8 mouse cellular contexts compared by ENCODE assay signal in genomic region chr2:84840016-84840747, GRCm38 (mm10). TPM values are rescaled to one million over a fixed set of nuclear protein-coding genes. Genes with fewer than 3 reads are reported as not detected.
DNase-seq lines count a peak whose midpoint lies in the region; ATAC-seq and TF ChIP-seq lines count a peak whose summit lies in the region.

No protein-coding gene starts in this region.

- H3K79me2 ChIP-seq in C2C12 (ENCODE audit: control insufficient read depth, insufficient read depth) = no peaks in the 10 kb centered on the region

- peaks cover 5% of the 10 kb centered on the region; the same call in 1 of the 2 replicates for H3K4me1 ChIP-seq in forebrain, embryonic 14.5 days (ENCODE audit: control insufficient read depth, insufficient read depth, low read length)
- peaks cover 9% of the 10 kb centered on the region for H3K4me1 ChIP-seq in limb, embryonic 11.5 days (ENCODE audit: control insufficient read depth, insufficient read depth, low read length)
- peaks cover 14% of the 10 kb centered on the region for H3K4me1 ChIP-seq in midbrain, embryonic 11.5 days (ENCODE audit: control insufficient read depth, insufficient read depth, low read length)

- peak overlapping the region; percentile 29 for H3K4me3 ChIP-seq in C2C12 (ENCODE audit: insufficient read depth, poor library complexity, severe bottlenecking)
- H3K4me3 ChIP-seq in forebrain, embryonic 14.5 days (ENCODE audit: low read depth, low read length) = peak overlapping the region; percentile 55
- H3K4me3 ChIP-seq in limb, embryonic 11.5 days (ENCODE audit: low read depth, low read length) = peak overlapping the region; percentile 67
- H3K4me3 ChIP-seq in midbrain, embryonic 11.5 days (ENCODE audit: low read depth, low read length) = peak overlapping the region; percentile 60

- peak overlapping the region; percentile 85 for H3ac ChIP-seq in C2C12 (ENCODE audit: control insufficient read depth, insufficient read length, low read depth)

- DNase-seq in adrenal gland, postnatal 10 days = peak; percentile 72
- peak; percentile 77 for DNase-seq in forebrain, embryonic 14.5 days (ENCODE audit: low spot score)
- DNase-seq in heart, postnatal 4 days = peak; percentile 83
- peak; percentile 90 for DNase-seq in limb, embryonic 11.5 days (ENCODE audit: low spot score)
- DNase-seq in midbrain, embryonic 11.5 days (ENCODE audit: low spot score, missing footprints) = peak; percentile 98
- DNase-seq in splenic B cell, adult 2 months (ENCODE audit: low read depth, low spot score) = peak; percentile 58

- peak; percentile 90 for ATAC-seq in forebrain, embryonic 14.5 days
- peak; percentile 88 for ATAC-seq in limb, embryonic 11.5 days (ENCODE audit: insufficient number of reproducible peaks, low FRiP score, low TSS enrichment, low read depth)
- ATAC-seq in midbrain, embryonic 11.5 days (ENCODE audit: low FRiP score) = peak; percentile 91
- ATAC-seq in monocyte, adult 5-6 weeks (replicated peaks; ENCODE audit: insufficient number of reproducible peaks, low FRiP score, low TSS enrichment, poor library complexity, severe bottlenecking) = no peak; the same call in 1 of the 2 replicates

- H3K79me3 ChIP-seq in C2C12 (ENCODE audit: low read depth) = no peaks in the 10 kb centered on the region

- peak overlapping the region; percentile 48 for H3K27ac ChIP-seq in forebrain, embryonic 14.5 days (ENCODE audit: low read depth, low read length)
- H3K27ac ChIP-seq in limb, embryonic 11.5 days (replicated peaks; ENCODE audit: low read depth, low read length) = peak overlapping the region; percentile 90
- H3K27ac ChIP-seq in midbrain, embryonic 11.5 days (ENCODE audit: low read depth, low read length) = peak overlapping the region; percentile 53; the same call in 1 of the 2 replicates

- no peak for TF ChIP-seq CTCF in C2C12 (IDR thresholded peaks at IDR 0.05; ENCODE audit: control insufficient read depth, insufficient read depth, insufficient read length)

- under 1% methylated on average over 54 of the region's 54 CpGs for WGBS in forebrain, embryonic 14.5 days
- under 1% methylated on average over 54 of the region's 54 CpGs for WGBS in limb, embryonic 11.5 days
- WGBS in midbrain, embryonic 11.5 days = under 1% methylated on average over 54 of the region's 54 CpGs

- no peaks in the 10 kb centered on the region for H3K36me3 ChIP-seq in C2C12 (ENCODE audit: control insufficient read depth, insufficient read depth)
- H3K36me3 ChIP-seq in forebrain, embryonic 14.5 days (ENCODE audit: control insufficient read depth, insufficient read depth, low read length) = no peaks in the 10 kb centered on the region
- H3K36me3 ChIP-seq in limb, embryonic 11.5 days (ENCODE audit: control insufficient read depth, insufficient read depth, low read length) = no peaks in the 10 kb centered on the region; the same call in 1 of the 2 replicates
- H3K36me3 ChIP-seq in midbrain, embryonic 11.5 days (ENCODE audit: control insufficient read depth, insufficient read depth, low read length) = no peaks in the 10 kb centered on the region
- H3K36me3 ChIP-seq in splenic B cell, adult 2 months (ENCODE audit: control insufficient read depth, insufficient read depth, low read length, poor library complexity, severe bottlenecking) = no peaks in the 10 kb centered on the region

- peak overlapping the region; percentile 67 for H3K9ac ChIP-seq in forebrain, embryonic 14.5 days (ENCODE audit: low read length)
- peak overlapping the region; percentile 88 for H3K9ac ChIP-seq in limb, embryonic 11.5 days (ENCODE audit: low read length)
- H3K9ac ChIP-seq in midbrain, embryonic 11.5 days (ENCODE audit: low read length) = peak overlapping the region; percentile 83

- H3K4me2 ChIP-seq in forebrain, embryonic 14.5 days (ENCODE audit: low read length) = peak overlapping the region; percentile 97
- H3K4me2 ChIP-seq in limb, embryonic 11.5 days (ENCODE audit: low read depth, severe bottlenecking) = peak overlapping the region; percentile 91
- H3K4me2 ChIP-seq in midbrain, embryonic 11.5 days = peak overlapping the region; percentile 95

- H3K9me3 ChIP-seq in forebrain, embryonic 14.5 days (replicated peaks; ENCODE audit: control insufficient read depth, low read length) = no peaks in the 10 kb centered on the region
- H3K9me3 ChIP-seq in limb, embryonic 11.5 days (ENCODE audit: control insufficient read depth, low read length) = no peaks in the 10 kb centered on the region
- no peaks in the 10 kb centered on the region for H3K9me3 ChIP-seq in midbrain, embryonic 11.5 days (ENCODE audit: control insufficient read depth, low read length)

- no peaks in the 10 kb centered on the region for H3K27me3 ChIP-seq in C2C12 (ENCODE audit: control insufficient read depth, insufficient read depth, insufficient read length)
- H3K27me3 ChIP-seq in forebrain, embryonic 14.5 days (replicated peaks; ENCODE audit: control insufficient read depth, insufficient read depth, low read length) = peaks cover 12% of the 10 kb centered on the region
- H3K27me3 ChIP-seq in limb, embryonic 11.5 days (ENCODE audit: control insufficient read depth, insufficient read depth, low read length) = no peaks in the 10 kb centered on the region
- H3K27me3 ChIP-seq in midbrain, embryonic 11.5 days (ENCODE audit: control insufficient read depth, insufficient read depth, low read length) = peaks cover 19% of the 10 kb centered on the region
- H3K27me3 ChIP-seq in splenic B cell, adult 2 months (ENCODE audit: control insufficient read depth, insufficient read depth, low read length, poor library complexity, severe bottlenecking) = no peaks in the 10 kb centered on the region

TF ChIP-seq in C2C12, 6 proteins besides CTCF, POLR2A, EP300 and RAD21:
- TF ChIP-seq CEBPB (IDR thresholded peaks at IDR 0.05; ENCODE audit: low read depth) (no peak), MYOD1 (IDR thresholded peaks at IDR 0.05; ENCODE audit: control insufficient read depth, insufficient read length, low read depth) (no peak), MYOG (IDR thresholded peaks at IDR 0.05; ENCODE audit: control insufficient read depth, extremely low read depth, insufficient read length) (no peak), USF1 (IDR thresholded peaks at IDR 0.05; ENCODE audit: low read depth) (no peak), MAX (IDR thresholded peaks at IDR 0.05) (no peak), FOSL1 (IDR thresholded peaks at IDR 0.05; ENCODE audit: insufficient read depth, low read length, poor library complexity, severe bottlenecking) (no peak)

RNA-seq across cellular contexts. Expression of gene Slc43a1, which starts 1.5 kb away (rescaled TPM):
- 6.6 TPM for polyA plus RNA-seq in C2C12 (2012; fragmentation: generic; extraction: Trizol)
- total RNA-seq in adrenal gland, postnatal 10 days (2021) = 1 to 10 TPM; 7.9 to 8.0 TPM
- polyA plus RNA-seq in forebrain, embryonic 14.5 days (2014; fragmentation: Nextera tagmentation; extraction: Ambion mirVana) = 3.4 and 4.0 TPM in 2 replicates
- 1 to 10 TPM; 2.1 to 2.7 TPM for total RNA-seq in heart, postnatal 4 days (2021)
- polyA plus RNA-seq in limb, embryonic 11.5 days (2014; fragmentation: Nextera tagmentation; extraction: Ambion mirVana) = 36.0 and 37.8 TPM in 2 replicates
- 16.3 and 18.6 TPM in 2 replicates for polyA plus RNA-seq in midbrain, embryonic 11.5 days (2014; fragmentation: Nextera tagmentation; extraction: Ambion mirVana)
- total RNA-seq in monocyte, adult 5-6 weeks (2017) = 0.29 to 0.32 TPM in 2 of 3 replicates, not detected in the other

RNA-seq across cellular contexts. Expression of gene Timm10, which starts 13.4 kb away (rescaled TPM):
- polyA plus RNA-seq in C2C12 (2012; fragmentation: generic; extraction: Trizol) = 108 TPM
- total RNA-seq in adrenal gland, postnatal 10 days (2021) = 10 to 100 TPM; 66.0 to 69.7 TPM
- polyA plus RNA-seq in forebrain, embryonic 14.5 days (2014; fragmentation: Nextera tagmentation; extraction: Ambion mirVana) = 70.2 and 90.7 TPM in 2 replicates
- total RNA-seq in heart, postnatal 4 days (2021) = 100 to 1,000 TPM; 107 to 126 TPM
- polyA plus RNA-seq in limb, embryonic 11.5 days (2014; fragmentation: Nextera tagmentation; extraction: Ambion mirVana) = 46.9 and 53.6 TPM in 2 replicates
- polyA plus RNA-seq in midbrain, embryonic 11.5 days (2014; fragmentation: Nextera tagmentation; extraction: Ambion mirVana) = 38.1 and 43.1 TPM in 2 replicates
- 11.3 to 21.0 TPM (median 16.2 TPM) in 3 replicates for total RNA-seq in monocyte, adult 5-6 weeks (2017)

RNA-seq across cellular contexts. Expression of gene Smtnl1, which starts 17.7 kb away (rescaled TPM):
- 0.06 TPM for polyA plus RNA-seq in C2C12 (2012; fragmentation: generic; extraction: Trizol)
- total RNA-seq in adrenal gland, postnatal 10 days (2021) = 10 to 100 TPM in 1 of 2 experiments, 1 to 10 TPM in 1; 3.8 to 21.0 TPM
- not detected in 2 replicates for polyA plus RNA-seq in forebrain, embryonic 14.5 days (2014; fragmentation: Nextera tagmentation; extraction: Ambion mirVana)
- under 1 TPM; 0.14 TPM for total RNA-seq in heart, postnatal 4 days (2021)
- 0.10 and 0.32 TPM in 2 replicates for polyA plus RNA-seq in limb, embryonic 11.5 days (2014; fragmentation: Nextera tagmentation; extraction: Ambion mirVana)
- polyA plus RNA-seq in midbrain, embryonic 11.5 days (2014; fragmentation: Nextera tagmentation; extraction: Ambion mirVana) = 0.15 TPM in 1 of 2 replicates, not detected in the other
- not detected in 3 replicates for total RNA-seq in monocyte, adult 5-6 weeks (2017)

RNA-seq across cellular contexts. Expression of gene Ube2l6, which starts 41.6 kb away (rescaled TPM):
- 16.2 TPM for polyA plus RNA-seq in C2C12 (2012; fragmentation: generic; extraction: Trizol)
- total RNA-seq in adrenal gland, postnatal 10 days (2021) = 10 to 100 TPM; 29.5 to 31.3 TPM
- 21.8 and 23.7 TPM in 2 replicates for polyA plus RNA-seq in forebrain, embryonic 14.5 days (2014; fragmentation: Nextera tagmentation; extraction: Ambion mirVana)
- total RNA-seq in heart, postnatal 4 days (2021) = 10 to 100 TPM; 23.1 to 51.0 TPM
- 21.9 and 23.3 TPM in 2 replicates for polyA plus RNA-seq in limb, embryonic 11.5 days (2014; fragmentation: Nextera tagmentation; extraction: Ambion mirVana)
- polyA plus RNA-seq in midbrain, embryonic 11.5 days (2014; fragmentation: Nextera tagmentation; extraction: Ambion mirVana) = 39.4 and 39.5 TPM in 2 replicates
- total RNA-seq in monocyte, adult 5-6 weeks (2017) = 19.2 to 64.4 TPM (median 43.8 TPM) in 3 replicates

RNA-seq across cellular contexts. Expression of gene Rtn4rl2, which starts 46.3 kb away (rescaled TPM):
- polyA plus RNA-seq in C2C12 (2012; fragmentation: generic; extraction: Trizol) = 0.18 TPM
- 1 to 10 TPM; 1.3 to 2.1 TPM for total RNA-seq in adrenal gland, postnatal 10 days (2021)
- polyA plus RNA-seq in forebrain, embryonic 14.5 days (2014; fragmentation: Nextera tagmentation; extraction: Ambion mirVana) = 7.5 and 13.6 TPM in 2 replicates
- 1 to 10 TPM; 3.2 to 4.1 TPM for total RNA-seq in heart, postnatal 4 days (2021)
- polyA plus RNA-seq in limb, embryonic 11.5 days (2014; fragmentation: Nextera tagmentation; extraction: Ambion mirVana) = 0.75 and 0.96 TPM in 2 replicates
- polyA plus RNA-seq in midbrain, embryonic 11.5 days (2014; fragmentation: Nextera tagmentation; extraction: Ambion mirVana) = 1.4 and 1.6 TPM in 2 replicates
- total RNA-seq in monocyte, adult 5-6 weeks (2017) = not detected in 3 replicates
